Mouse (Mus musculus) liver, embryonic 14.5 days (tissue): ENCODE measurements at regions not wholly inside any gene's neighbourhood (a gene's known extent, or its start where the extent isn't known, plus 50 kb on each side); places are given as distances from the start of the nearest gene placed in this dataset.

Experiments used
- ATAC-seq: fragments of 200-750 bp; cut with Nextera tagmentation; 2 replicates; pipeline ENCODE4 v1.8.0; 2017; ENCODE audit warnings: moderate number of reproducible peaks, mild to moderate bottlenecking, moderate library complexity; ENCODE audit not compliant: insufficient read depth
- DNase-seq, 3 experiments: peaks; one replicate each; pipeline ENCODE4 v3.0.0-alpha.2; 2012 to 2013; ENCODE audit warnings: low read depth in 3 of 3, low spot score in 3 of 3
- H3K27ac ChIP-seq: fragments of 300-500 bp; sonication (generic); 2 replicates; pipeline ENCODE4 v1.5.1; 2014; ENCODE audit warnings: moderate library complexity, mild to moderate bottlenecking, control low read depth, inconsistent platforms
- H3K27me3 ChIP-seq: fragments of 300-500 bp; sonication (generic); 2 replicates; pipeline ENCODE4 v1.6.1; 2014; ENCODE audit warnings: mild to moderate bottlenecking, low read length, moderate library complexity; ENCODE audit not compliant: control insufficient read depth, insufficient read depth
- H3K36me3 ChIP-seq: fragments of 300-500 bp; sonication (generic); replicated peaks from 2 replicates; pipeline ENCODE4 v1.6.1; 2014; ENCODE audit warnings: low read depth; ENCODE audit not compliant: control insufficient read depth, insufficient read depth
- H3K4me1 ChIP-seq, 2 experiments: fragments of 200-500 bp in 1 of 2; fragments of 300-500 bp in 1 of 2; sonication (generic) in 1 of 2; replicated peaks; 2 replicates each; pipeline ENCODE4 v1.6.1; 2012 to 2014; ENCODE audit warnings: antibody characterized with exemption in 1 of 2, inconsistent platforms in 1 of 2, low read length in 1 of 2; ENCODE audit not compliant: control insufficient read depth in 2 of 2, insufficient read depth in 2 of 2
- H3K4me2 ChIP-seq: fragments of 300-500 bp; sonication (generic); 2 replicates; pipeline ENCODE4 v1.6.1; 2014; ENCODE audit warnings: low read depth, mild to moderate bottlenecking, control low read depth, moderate library complexity
- H3K4me3 ChIP-seq, 2 experiments: fragments of 200-500 bp in 1 of 2; fragments of 300-500 bp in 1 of 2; sonication (generic) in 1 of 2; 2 replicates each; pipeline ENCODE4 v1.5.1; 2012 to 2014; ENCODE audit warnings: low read depth in 2 of 2, low read length in 2 of 2, mild to moderate bottlenecking in 2 of 2, control low read depth in 1 of 2, inconsistent platforms in 1 of 2, moderate library complexity in 1 of 2; ENCODE audit not compliant: insufficient read depth in 1 of 2
- H3K9ac ChIP-seq: fragments of 300-500 bp; sonication (generic); replicated peaks from 2 replicates; pipeline ENCODE4 v1.6.1; 2014; ENCODE audit warnings: mild to moderate bottlenecking, control low read depth, moderate library complexity
- H3K9me3 ChIP-seq: fragments of 300-500 bp; sonication (generic); 2 replicates; pipeline ENCODE4 v1.6.1; 2016; ENCODE audit warnings: low read length, mixed read lengths; ENCODE audit not compliant: control insufficient read depth
- CTCF ChIP-seq: IDR thresholded peaks from 2 replicates; pipeline ENCODE4 v1.5.1; 2016; ENCODE audit warnings: antibody characterized with exemption, low read depth, control low read depth
- EP300 ChIP-seq: IDR thresholded peaks from 2 replicates; pipeline ENCODE4 v1.6.1; 2016; ENCODE audit warnings: antibody characterized with exemption, low read depth
- WGBS: fragments of 180-500 bp; shearing (Covaris S2); extraction: QIAGEN DNeasy Blood & Tissue Kit; methylation state at CpG from one replicate; pipeline ENCODE4 v1.1.7; 2014; ENCODE audit not compliant: insufficient replicate concordance; 5-methylcytosine and 5-hydroxymethylcytosine counted together

DNA sequence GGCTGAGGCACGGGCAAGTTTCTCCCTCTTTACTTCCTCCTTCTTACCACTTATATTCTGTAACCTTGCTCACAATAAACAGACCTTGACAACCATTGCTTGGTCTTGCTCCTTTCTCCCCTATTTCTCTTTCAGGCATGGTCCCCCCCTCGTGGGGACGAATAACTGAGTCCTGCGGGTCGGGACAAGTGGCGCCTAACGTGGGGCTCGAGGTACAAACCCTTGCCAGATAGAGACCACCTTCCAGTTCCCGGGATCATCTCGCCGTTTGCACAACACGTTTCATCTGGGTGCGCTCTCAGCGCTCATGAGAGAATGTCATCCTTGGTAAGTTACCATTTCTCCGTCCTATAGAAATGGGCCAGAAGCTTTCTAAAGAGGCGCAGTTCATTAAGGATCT is 79.6 kb upstream of the Foxn3 start:
- H3K27ac ChIP-seq, result no peak overlapping the region
- no peak for ATAC-seq
- 82% methylated on average over 16 of the region's 16 CpGs for WGBS

DNA sequence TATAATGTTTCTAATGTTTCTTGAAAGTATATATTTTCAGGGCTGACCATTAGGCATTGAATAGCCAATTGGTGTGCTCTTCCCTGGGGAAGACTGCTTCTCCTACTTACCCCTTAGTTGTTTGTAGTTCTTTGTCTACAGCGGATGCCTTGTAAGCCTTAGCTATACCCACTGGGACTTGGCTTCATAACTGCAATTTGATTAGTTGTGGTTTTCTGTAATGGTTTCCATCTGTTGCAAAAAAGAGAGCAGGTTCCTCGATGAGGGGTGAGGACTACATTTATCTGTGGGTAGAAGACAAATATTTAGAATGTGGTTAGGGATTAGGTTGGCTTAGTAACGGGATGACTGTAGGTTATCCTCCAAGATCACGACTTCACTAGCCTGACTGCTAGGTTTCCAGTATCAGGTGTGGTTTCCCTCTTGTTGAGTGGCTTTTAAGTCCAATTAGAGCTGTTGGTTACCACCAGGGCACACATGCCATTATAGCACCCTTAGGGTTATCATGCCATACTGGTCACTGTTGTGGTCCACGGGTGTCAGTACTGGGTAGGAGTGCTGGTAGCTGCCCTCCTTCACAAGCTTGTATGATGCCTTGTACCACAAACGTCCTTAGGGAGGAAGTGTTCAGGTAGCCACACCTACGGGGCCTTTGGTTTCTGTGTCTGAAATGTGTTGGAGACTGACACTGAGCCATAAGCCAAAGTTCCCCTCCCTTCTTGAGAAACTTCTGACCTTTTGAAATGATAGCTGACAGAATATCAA is 78.9 kb upstream of the Foxn3 start:
- ATAC-seq (no peak), DNase-seq (no peak)
- Histone ChIP-seq H3K4me3 (no peak overlapping the region), H3K9me3 (peaks cover 2% of the 10 kb centered on the region; the same call in 1 of the 2 replicates), H3K27me3 (no peaks in the 10 kb centered on the region), H3K9ac (no peak overlapping the region), H3K4me1 (peaks cover 0 to 2% of the 10 kb centered on the region in 2 experiments; a peak in 1 of 4 replicates), H3K27ac (no peak overlapping the region), H3K36me3 (no peaks in the 10 kb centered on the region), H3K4me2 (no peak overlapping the region)
- TF ChIP-seq EP300 (no peak), CTCF (no peak)
- 65% methylated on average over 7 of the region's 7 CpGs for WGBS

More for the DNA sequence above, 79.6 kb upstream of the Foxn3 start:
- H3K4me1 ChIP-seq, result peaks cover 0 to 2% of the 10 kb centered on the region in 2 experiments; a peak in 1 of 4 replicates
- H3K36me3 ChIP-seq, result no peaks in the 10 kb centered on the region
- peaks cover 2% of the 10 kb centered on the region; the same call in 1 of the 2 replicates for H3K9me3 ChIP-seq
- H3K4me2 ChIP-seq, result no peak overlapping the region
- no peak for DNase-seq
- H3K9ac ChIP-seq, result no peak overlapping the region
- TF ChIP-seq EP300 (no peak), CTCF (no peak)
- no peaks in the 10 kb centered on the region for H3K27me3 ChIP-seq
- no peak overlapping the region for H3K4me3 ChIP-seq

DNA sequence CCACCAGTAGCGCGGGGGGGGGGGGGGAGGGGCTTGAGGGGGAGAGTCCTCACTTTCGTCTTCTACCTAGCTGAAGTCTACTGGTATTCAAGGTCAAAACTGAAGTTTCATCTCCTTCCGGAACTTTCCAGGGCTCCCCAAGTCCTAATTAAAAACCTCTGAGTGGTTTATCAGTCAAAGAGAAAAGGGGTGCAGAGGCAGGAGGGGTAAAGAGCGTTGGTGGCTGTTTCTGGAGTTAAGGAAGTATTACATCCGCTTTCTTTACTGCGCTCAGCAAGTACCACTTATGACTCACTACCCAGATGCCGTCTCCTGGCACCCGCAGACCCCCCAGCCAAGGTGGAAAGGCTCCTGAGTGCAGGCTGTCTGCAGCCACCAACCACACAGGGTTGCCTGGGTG is 77.9 kb upstream of the Foxn3 start:
- no peak overlapping the region for H3K4me3 ChIP-seq
- H3K9ac ChIP-seq, result no peak overlapping the region
- peaks cover 2% of the 10 kb centered on the region; the same call in 1 of the 2 replicates for H3K9me3 ChIP-seq
- H3K36me3 ChIP-seq, result no peaks in the 10 kb centered on the region
- 11% methylated on average over 7 of the region's 9 CpGs for WGBS
- peak in 1 of 3 experiments; percentile 23 for DNase-seq
- H3K4me1 ChIP-seq, result 0 out of 4 replicates have a peak, but pooled peaks cover 0 to 2% of the 10 kb centered on the region in 2 experiments
- TF ChIP-seq CTCF, result no peak
- H3K27ac ChIP-seq, result no peak overlapping the region
- H3K27me3 ChIP-seq, result no peaks in the 10 kb centered on the region
- no peak for ATAC-seq
- H3K4me2 ChIP-seq, result peak overlapping the region; percentile 19

DNA sequence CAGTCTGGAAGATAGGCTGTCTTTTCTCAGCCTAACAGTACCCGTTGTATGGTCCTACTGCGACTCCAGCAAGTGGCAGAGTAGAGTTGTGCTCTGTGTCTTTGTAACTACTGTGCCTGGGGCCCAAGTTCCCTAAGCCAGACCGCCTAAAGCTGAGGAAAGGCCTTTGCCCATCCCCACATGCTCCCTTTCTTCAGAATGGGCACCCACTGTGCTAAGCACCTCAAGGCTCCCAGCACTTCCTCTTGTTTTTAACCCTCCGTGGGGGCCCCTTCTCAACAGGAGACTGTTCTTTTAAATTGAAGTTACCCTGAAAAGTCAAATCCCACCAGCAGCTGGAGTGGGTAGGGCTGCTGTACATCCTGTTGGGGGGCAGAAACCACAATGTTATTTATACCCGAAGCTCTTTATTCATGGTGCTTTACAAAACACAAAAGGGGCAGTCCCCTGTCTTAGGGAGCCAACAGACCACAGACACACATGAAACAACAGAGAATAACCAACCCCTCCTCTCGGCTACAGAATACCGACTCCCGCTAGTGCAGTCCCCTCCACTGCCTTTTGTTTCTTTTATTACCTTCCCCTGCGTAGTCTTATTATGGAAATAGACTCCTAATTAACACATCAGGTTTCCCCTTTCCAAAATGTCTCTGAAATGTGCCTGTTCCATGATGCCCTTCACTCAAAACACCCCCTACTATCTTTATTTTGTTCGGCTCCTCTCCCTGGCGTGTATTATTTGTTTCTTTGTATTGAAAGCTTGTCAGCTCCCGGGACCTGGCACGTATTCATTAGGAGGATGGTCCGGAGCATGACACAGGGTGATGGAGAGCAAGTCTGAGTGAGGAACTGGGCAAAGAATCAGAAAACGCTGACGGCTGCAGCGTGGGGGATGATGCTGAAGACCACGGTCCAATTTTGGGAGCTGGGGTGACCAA is 77.1 kb upstream of the Foxn3 start:
- Histone ChIP-seq H3K36me3 (no peaks in the 10 kb centered on the region), H3K9me3 (peaks cover 2% of the 10 kb centered on the region; the same call in 1 of the 2 replicates), H3K27ac (no peak overlapping the region), H3K9ac (no peak overlapping the region), H3K4me2 (peak overlapping the region; percentile 19), H3K27me3 (no peaks in the 10 kb centered on the region), H3K4me3 (no peak overlapping the region), H3K4me1 (0 out of 4 replicates have a peak, but pooled peaks cover 0 to 2% of the 10 kb centered on the region in 2 experiments)
- TF ChIP-seq EP300, result no peak
- no peak for TF ChIP-seq CTCF
- no peak for DNase-seq
- WGBS, result 9% methylated on average over 18 of the region's 18 CpGs
- ATAC-seq, result no peak

DNA sequence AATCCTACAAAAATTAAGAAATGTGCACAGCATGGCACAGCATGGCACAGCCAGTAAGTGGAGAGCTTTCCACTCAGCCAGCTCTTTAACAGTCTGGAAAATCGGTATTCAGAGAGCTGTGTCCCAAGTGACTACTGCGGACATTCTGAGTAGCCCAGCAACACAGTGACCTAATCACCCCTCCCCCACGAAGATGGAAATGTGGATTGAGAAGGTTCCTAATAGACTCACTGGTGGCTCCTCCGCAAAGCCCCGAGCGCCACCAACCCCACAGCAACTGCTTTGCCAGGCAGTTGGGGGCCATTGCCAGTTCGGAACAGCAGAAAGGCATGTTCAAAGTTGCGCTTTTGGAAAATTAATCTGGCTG is 76.4 kb upstream of the Foxn3 start:
- DNase-seq (no peak), ATAC-seq (no peak)
- TF ChIP-seq EP300, result no peak
- TF ChIP-seq CTCF, result no peak
- H3K9me3 ChIP-seq, result peaks cover 2% of the 10 kb centered on the region; the same call in 1 of the 2 replicates
- H3K9ac ChIP-seq, result no peak overlapping the region
- H3K4me1 ChIP-seq, result 0 out of 4 replicates have a peak, but pooled peaks cover 0 to 2% of the 10 kb centered on the region in 2 experiments
- no peak overlapping the region for H3K27ac ChIP-seq
- no peak overlapping the region for H3K4me2 ChIP-seq
- no peaks in the 10 kb centered on the region for H3K36me3 ChIP-seq
- 44% methylated on average over 8 of the region's 8 CpGs for WGBS
- H3K4me3 ChIP-seq, result no peak overlapping the region
- H3K27me3 ChIP-seq, result no peaks in the 10 kb centered on the region
